Mouse (Mus musculus) midbrain, embryonic 14.5 days (tissue): ENCODE measurements at regions not wholly inside any gene's neighbourhood (a gene's known extent, or its start where the extent isn't known, plus 50 kb on each side); places are given as distances from the start of the nearest gene placed in this dataset.
"Not testable (repeated sequence)": the region's sequence is repeated elsewhere in the genome, so short reads cannot be mapped to it uniquely, and the experiment has no call there.

Source experiments
- ATAC-seq: fragments of 200-750 bp; cut with Nextera tagmentation; 2 replicates; pipeline ENCODE4 v1.8.0; 2017; ENCODE audit warnings: moderate number of reproducible peaks, moderate library complexity; ENCODE audit not compliant: low FRiP score, low TSS enrichment
- DNase-seq: peaks from one replicate; pipeline ENCODE4 v3.0.0-alpha.2; 2015
- H3K27ac ChIP-seq: fragments of 300-500 bp; sonication (generic); replicated peaks from 2 replicates; pipeline ENCODE4 v1.5.1; 2014; ENCODE audit warnings: mild to moderate bottlenecking, low read depth, low read length, moderate library complexity
- H3K27me3 ChIP-seq: fragments of 300-500 bp; sonication (generic); 2 replicates; pipeline ENCODE4 v1.6.1; 2014; ENCODE audit warnings: low read length, control low read depth, mixed read lengths; ENCODE audit not compliant: control insufficient read depth, insufficient read depth
- H3K36me3 ChIP-seq: fragments of 300-500 bp; sonication (generic); 2 replicates; pipeline ENCODE4 v1.6.1; 2014; ENCODE audit warnings: low read length, control low read depth; ENCODE audit not compliant: control insufficient read depth, insufficient read depth
- H3K4me1 ChIP-seq: fragments of 300-500 bp; sonication (generic); 2 replicates; pipeline ENCODE4 v1.6.1; 2014; ENCODE audit warnings: mild to moderate bottlenecking, antibody characterized with exemption, low read length, control low read depth; ENCODE audit not compliant: control insufficient read depth, insufficient read depth
- H3K4me2 ChIP-seq: fragments of 300-500 bp; sonication (generic); 2 replicates; pipeline ENCODE4 v1.6.1; 2014; ENCODE audit warnings: mild to moderate bottlenecking, low read length, moderate library complexity
- H3K4me3 ChIP-seq: fragments of 300-500 bp; sonication (generic); replicated peaks from 2 replicates; pipeline ENCODE4 v1.5.1; 2014; ENCODE audit warnings: low read depth, low read length
- H3K9ac ChIP-seq: fragments of 300-500 bp; sonication (generic); replicated peaks from 2 replicates; pipeline ENCODE4 v1.6.1; 2014; ENCODE audit warnings: mild to moderate bottlenecking, low read length, moderate library complexity
- H3K9me3 ChIP-seq: fragments of 300-500 bp; sonication (generic); 2 replicates; pipeline ENCODE4 v1.6.1; 2016; ENCODE audit warnings: low read length, control low read depth, mixed read lengths; ENCODE audit not compliant: control insufficient read depth
- WGBS: fragments of 180-500 bp; shearing (Covaris S2); extraction: QIAGEN DNeasy Blood & Tissue Kit; methylation state at CpG from one replicate; pipeline ENCODE4 v1.1.7; 2014; 5-methylcytosine and 5-hydroxymethylcytosine counted together

DNA sequence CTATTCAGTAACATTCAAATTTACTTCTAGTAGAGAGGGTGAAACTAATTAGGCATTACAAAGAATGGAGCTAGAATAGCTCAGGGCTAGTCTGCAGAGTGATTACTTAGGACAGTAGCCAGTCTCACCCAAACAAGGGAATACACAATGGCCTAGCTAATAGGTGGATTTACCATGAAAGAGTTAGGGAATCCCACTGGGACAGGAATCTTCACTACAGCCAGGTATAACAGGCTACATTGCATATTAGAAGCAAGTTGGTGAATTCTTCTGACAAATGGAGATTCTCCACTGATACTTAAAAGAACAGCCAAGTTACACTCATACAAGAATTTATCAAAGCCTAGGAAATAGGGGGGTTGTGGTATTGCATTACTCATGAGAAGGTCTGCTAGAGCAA lies 670.2 kb upstream of the Chrm3 start:
- not testable (repeated sequence) for H3K27me3 ChIP-seq, DNase-seq, H3K4me1 ChIP-seq, H3K4me3 ChIP-seq, H3K4me2 ChIP-seq, H3K9me3 ChIP-seq, ATAC-seq, H3K27ac ChIP-seq, H3K36me3 ChIP-seq, H3K9ac ChIP-seq

DNA sequence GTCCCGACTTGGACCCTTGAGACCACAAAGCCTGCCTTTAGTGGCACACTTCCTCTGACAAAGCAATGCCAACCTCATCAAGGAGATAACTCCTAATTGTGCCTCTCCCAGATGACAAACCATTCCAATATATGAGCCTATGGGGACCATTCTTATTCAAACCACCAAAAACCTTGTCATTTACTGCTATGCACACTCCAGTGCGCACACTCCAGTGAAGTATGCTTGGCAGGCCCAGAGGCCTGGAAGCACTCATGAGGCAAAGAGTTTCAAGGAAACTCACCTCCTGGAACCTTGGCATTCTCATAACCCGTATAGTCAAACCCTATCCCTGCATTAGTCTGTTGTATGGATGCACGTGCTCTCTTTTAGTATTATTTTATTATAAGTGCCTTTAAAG lies 669.7 kb upstream of the Chrm3 start:
- no peak overlapping the region for H3K27ac ChIP-seq
- WGBS, result 78% methylated on average over 4 of the region's 4 CpGs
- H3K4me3 ChIP-seq, result no peak overlapping the region
- H3K36me3 ChIP-seq, result no peaks in the 10 kb centered on the region
- DNase-seq (no peak), ATAC-seq (no peak)
- no peaks in the 10 kb centered on the region for H3K27me3 ChIP-seq
- no peaks in the 10 kb centered on the region for H3K4me1 ChIP-seq
- no peak overlapping the region for H3K4me2 ChIP-seq
- no peaks in the 10 kb centered on the region for H3K9me3 ChIP-seq
- no peak overlapping the region for H3K9ac ChIP-seq

DNA sequence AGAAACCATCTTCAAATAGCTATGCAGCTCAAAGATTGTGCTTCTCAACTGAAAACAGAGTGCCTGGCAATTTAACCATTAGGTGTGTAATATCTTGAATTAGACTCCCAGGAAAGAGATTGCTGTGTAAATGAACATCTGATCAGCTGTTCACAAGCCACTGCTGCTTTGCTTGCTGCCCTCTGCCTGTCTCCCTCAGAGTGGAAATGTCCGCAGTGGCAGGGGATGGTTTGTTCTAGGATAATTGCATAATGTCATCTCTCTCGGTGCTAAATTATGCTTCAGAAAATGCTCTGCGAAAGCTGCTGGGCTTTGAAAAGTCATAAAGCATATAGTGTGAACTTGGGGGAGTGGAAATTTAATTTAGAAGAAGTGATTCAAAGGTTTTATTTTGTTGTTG lies 665.3 kb upstream of the Chrm3 start:
- H3K4me1 ChIP-seq, result no peaks in the 10 kb centered on the region
- no peaks in the 10 kb centered on the region for H3K36me3 ChIP-seq
- no peak overlapping the region for H3K4me3 ChIP-seq
- no peak for ATAC-seq
- WGBS, result 62% methylated on average over 3 of the region's 3 CpGs
- H3K27ac ChIP-seq, result no peak overlapping the region
- no peaks in the 10 kb centered on the region for H3K9me3 ChIP-seq
- DNase-seq, result peak; percentile 28
- H3K27me3 ChIP-seq, result no peaks in the 10 kb centered on the region
- H3K4me2 ChIP-seq, result no peak overlapping the region
- H3K9ac ChIP-seq, result no peak overlapping the region

DNA sequence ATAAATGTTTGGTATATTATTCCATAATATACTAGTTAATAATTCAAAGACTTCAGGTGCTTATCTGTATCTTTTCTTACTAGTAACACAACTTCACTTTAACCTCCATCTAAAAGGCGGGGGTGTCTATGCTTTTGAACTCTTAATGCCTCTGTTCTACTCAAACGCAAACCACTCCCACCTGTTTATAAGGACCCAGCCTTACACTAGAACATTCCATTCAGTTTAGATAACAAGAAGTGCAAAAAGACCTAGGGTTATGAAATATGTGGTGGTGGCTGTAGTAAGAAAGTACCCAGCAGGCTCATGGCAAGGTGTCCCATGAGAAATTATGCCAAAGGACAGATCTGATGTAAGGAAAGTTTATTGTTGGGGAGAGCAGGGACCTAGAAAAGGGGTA lies 663.8 kb upstream of the Chrm3 start:
- no peaks in the 10 kb centered on the region for H3K4me1 ChIP-seq
- no peaks in the 10 kb centered on the region for H3K36me3 ChIP-seq
- no peak overlapping the region for H3K9ac ChIP-seq
- ATAC-seq, result no peak
- DNase-seq, result no peak
- no peaks in the 10 kb centered on the region for H3K27me3 ChIP-seq
- H3K4me3 ChIP-seq, result no peak overlapping the region
- no peak overlapping the region for H3K27ac ChIP-seq
- H3K9me3 ChIP-seq, result no peaks in the 10 kb centered on the region
- no peak overlapping the region for H3K4me2 ChIP-seq
- 95% methylated on average over 2 of the region's 2 CpGs for WGBS

DNA sequence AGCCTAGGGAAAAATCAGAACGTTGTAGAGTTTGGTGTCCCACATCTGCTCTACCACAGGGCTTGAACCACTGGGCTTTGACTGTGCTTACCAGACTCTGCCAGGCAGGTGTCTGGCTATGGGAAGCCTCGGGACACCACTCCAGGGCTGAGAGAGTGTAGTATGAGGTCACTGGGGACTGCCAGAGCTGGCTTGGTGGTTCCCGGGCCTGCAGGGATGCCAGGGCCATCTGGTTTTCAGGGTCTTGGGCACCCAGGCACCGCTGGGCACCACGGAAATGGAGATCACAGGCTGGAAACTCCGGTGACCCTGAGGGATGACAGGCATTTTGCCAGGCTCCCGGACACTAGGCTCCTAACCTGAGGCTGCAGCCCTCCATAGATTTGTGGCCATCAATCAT lies 656.9 kb upstream of the Chrm3 start:
- no peak overlapping the region for H3K9ac ChIP-seq
- no peaks in the 10 kb centered on the region for H3K4me1 ChIP-seq
- H3K4me2 ChIP-seq, result no peak overlapping the region
- no peak for DNase-seq
- H3K27ac ChIP-seq, result no peak overlapping the region
- no peaks in the 10 kb centered on the region for H3K27me3 ChIP-seq
- no peaks in the 10 kb centered on the region for H3K9me3 ChIP-seq
- ATAC-seq, result no peak
- H3K4me3 ChIP-seq, result no peak overlapping the region
- 88% methylated on average over 7 of the region's 7 CpGs for WGBS
- no peaks in the 10 kb centered on the region for H3K36me3 ChIP-seq

DNA sequence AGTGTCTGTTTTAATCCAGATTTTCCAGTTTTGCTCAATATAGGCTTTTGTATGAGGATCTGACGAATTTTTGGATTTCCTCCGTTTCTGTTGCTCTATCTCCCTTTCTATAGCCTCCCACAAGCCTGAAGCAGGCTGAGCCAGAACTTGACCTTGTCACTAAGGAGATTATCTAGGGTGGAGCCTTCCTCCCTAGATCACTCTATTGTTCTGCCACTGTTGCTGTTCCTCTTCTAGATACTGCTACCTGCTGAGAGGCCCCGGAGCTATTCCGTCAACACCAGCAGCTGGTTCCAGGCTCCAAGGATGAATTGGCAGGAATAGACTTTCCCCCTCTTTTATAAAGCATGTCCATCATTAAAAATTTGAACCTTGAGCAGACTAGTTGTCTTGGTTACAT lies 644.7 kb upstream of the Chrm3 start:
- no peak overlapping the region for H3K4me2 ChIP-seq
- no peaks in the 10 kb centered on the region for H3K4me1 ChIP-seq
- H3K27ac ChIP-seq, result no peak overlapping the region
- 17% methylated on average over 4 of the region's 4 CpGs for WGBS
- no peak overlapping the region for H3K9ac ChIP-seq
- no peaks in the 10 kb centered on the region for H3K27me3 ChIP-seq
- ATAC-seq (no peak), DNase-seq (no peak)
- no peak overlapping the region for H3K4me3 ChIP-seq
- H3K36me3 ChIP-seq, result no peaks in the 10 kb centered on the region
- H3K9me3 ChIP-seq, result no peaks in the 10 kb centered on the region

DNA sequence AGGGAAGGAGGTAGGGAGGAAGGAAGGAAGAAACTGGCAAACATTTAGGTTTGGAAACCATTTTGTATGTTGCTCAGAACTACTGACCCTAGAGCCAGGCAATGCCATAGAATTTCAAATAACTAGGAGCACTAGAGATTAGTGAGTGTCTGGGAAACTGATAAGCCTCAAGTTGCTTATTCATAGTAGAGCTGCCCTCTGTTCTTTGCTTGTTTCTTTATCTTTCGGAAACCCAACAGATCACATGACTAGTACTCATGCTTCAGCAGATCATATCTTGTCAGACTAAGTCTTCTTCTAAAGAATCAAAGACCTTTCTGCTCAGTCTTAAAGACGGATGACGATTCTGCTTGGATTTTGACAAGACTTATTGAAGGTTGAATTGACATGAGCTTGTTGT lies 630.5 kb upstream of the Chrm3 start:
- H3K27me3 ChIP-seq, result no peaks in the 10 kb centered on the region
- no peak for ATAC-seq
- H3K9ac ChIP-seq, result no peak overlapping the region
- H3K4me1 ChIP-seq, result no peaks in the 10 kb centered on the region
- 84% methylated on average over 3 of the region's 3 CpGs for WGBS
- no peak overlapping the region for H3K4me3 ChIP-seq
- H3K4me2 ChIP-seq, result no peak overlapping the region
- no peaks in the 10 kb centered on the region for H3K9me3 ChIP-seq
- no peaks in the 10 kb centered on the region for H3K36me3 ChIP-seq
- no peak overlapping the region for H3K27ac ChIP-seq
- no peak for DNase-seq

DNA sequence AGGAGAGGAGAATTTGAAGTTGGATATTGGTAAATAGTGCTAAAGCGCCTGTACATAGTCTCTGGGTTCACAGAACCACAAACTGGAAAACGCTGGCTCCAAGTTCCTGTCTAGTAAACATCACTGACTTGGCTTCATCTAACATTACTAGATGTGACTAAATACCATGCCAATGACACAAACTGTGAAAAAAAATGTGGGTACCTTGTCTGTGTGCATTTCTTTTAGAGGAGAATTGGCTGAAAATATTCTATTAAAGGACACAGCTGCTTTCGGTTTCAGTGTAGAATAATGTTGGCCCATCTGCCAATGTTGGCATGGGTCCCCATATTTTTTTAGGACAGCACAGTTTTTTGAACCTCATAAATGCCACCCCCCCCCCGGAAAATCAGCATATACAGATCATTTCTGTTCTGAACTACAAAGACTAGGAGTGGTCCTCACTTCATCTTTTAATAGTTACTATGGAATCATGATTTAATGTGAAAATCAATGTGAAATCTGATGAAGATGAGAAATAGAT lies 629.9 kb upstream of the Chrm3 start:
- H3K36me3 ChIP-seq, result no peaks in the 10 kb centered on the region
- H3K9ac ChIP-seq, result no peak overlapping the region
- H3K4me3 ChIP-seq, result no peak overlapping the region
- no peaks in the 10 kb centered on the region for H3K4me1 ChIP-seq
- DNase-seq, result no peak
- H3K4me2 ChIP-seq, result no peak overlapping the region
- H3K27me3 ChIP-seq, result no peaks in the 10 kb centered on the region
- H3K9me3 ChIP-seq, result no peaks in the 10 kb centered on the region
- H3K27ac ChIP-seq, result no peak overlapping the region
- ATAC-seq, result no peak
- 90% methylated on average over 4 of the region's 4 CpGs for WGBS

DNA sequence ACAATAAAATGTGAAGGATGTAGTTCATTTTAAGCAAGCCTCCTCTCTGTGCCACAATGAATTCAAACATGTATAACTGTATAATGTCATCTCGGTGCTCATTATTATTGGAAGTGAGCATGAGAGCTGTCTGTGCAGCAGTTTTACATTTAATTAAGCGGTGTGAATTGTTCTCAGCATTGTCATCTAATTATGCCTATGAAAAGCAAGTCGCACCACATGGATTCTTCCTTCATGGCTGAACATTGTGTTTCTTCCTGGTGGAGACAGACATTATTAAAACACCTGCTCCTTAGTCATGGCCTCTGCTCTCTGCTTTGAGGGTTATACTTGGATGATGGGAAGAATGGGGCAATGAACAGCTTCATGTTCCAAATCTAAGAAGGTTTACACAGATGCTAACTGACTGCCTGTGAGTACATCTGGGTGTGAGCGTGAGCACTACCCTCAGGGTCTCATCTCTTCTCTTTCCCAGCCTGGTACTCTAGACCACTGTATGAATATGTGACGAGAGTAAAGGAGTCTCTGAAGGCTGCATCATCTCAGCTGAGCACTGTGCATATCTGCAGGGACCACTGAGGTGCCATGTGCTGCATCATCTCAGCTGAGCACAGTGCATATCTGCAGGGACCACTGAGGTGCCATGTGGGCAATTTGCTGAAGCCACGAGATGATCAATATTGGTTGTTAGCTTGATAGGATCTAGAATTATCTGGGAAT lies 628.6 kb upstream of the Chrm3 start:
- no peak overlapping the region for H3K4me3 ChIP-seq
- DNase-seq (no peak), ATAC-seq (no peak)
- 75% methylated on average over 6 of the region's 6 CpGs for WGBS
- no peak overlapping the region for H3K4me2 ChIP-seq
- H3K27ac ChIP-seq, result no peak overlapping the region
- no peaks in the 10 kb centered on the region for H3K9me3 ChIP-seq
- H3K9ac ChIP-seq, result no peak overlapping the region
- H3K4me1 ChIP-seq, result no peaks in the 10 kb centered on the region
- no peaks in the 10 kb centered on the region for H3K27me3 ChIP-seq
- no peaks in the 10 kb centered on the region for H3K36me3 ChIP-seq
